Mouse (Mus musculus): Measurements from ENCODE around the gene Adam19.
A peak's percentile ranks its signal among the peaks of the same experiment; 100 is the strongest.

Adam19 gene

GRCm38 (mm10) chr11:46073061-46073849 lies 17.5 kb downstream of the Adam19 start:
- no peak for DNase-seq (ENCODE audit: low spot score in 2 of 2)

GRCm38 (mm10) chr11:46073850-46074688 lies 18.3 kb downstream of the Adam19 start:
- DNase-seq (ENCODE audit: low spot score in 2 of 2), result no peak

DNA sequence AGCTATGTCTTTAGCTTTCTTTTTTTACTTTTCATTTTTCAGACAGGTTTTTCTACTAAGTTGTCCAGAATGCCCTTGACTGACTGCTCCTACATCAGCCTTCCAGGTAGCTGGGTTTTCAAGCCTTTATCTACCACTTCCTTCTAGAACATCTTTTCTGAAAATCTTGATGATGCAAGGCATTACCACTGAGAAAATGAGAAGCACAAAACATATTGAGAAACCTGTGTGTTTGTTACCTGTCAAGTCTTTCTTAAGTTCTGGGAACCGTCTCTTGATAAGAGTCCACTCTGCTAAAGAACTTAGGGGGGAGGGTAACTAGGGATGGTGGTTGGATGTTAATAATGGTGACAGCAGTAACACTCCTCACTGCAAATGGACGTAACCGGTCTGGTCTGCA lies 19.7 kb downstream of the Adam19 start:
- DNase-seq (ENCODE audit: low spot score in 2 of 2), result no peak

DNA sequence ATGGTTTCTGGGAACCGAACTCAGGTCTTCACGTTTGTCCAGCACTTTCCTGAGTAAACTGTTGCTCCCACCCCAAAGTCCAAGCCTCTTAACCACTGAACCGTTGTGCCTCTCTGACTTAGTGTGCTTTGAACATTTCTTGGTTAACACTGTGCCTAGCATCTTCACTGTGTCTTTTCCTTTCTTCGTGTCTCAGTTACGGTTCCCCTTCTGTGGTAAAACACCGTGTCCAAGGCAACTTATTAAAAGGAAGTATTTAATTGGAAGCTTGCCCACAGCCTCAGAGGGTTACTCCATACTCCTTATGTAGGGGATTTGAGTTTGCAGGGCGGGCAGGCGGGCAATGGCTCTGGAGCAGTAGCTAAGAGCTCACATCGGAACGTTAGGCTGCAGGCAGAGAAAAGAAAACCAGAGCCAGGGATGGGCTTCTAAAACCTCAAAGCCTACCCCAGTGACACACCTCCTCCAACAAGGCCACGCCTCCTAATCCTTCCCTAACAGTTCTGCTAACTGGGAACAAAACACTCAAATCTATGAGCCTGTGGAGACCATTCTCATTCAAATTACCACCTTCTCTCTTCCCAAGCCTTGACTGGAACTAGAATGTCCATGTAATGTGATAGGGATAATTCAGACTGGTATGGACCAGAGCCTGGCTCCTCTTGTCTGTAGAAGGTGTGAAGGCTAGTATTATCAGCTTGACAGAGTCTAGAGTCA lies 20.8 kb downstream of the Adam19 start:
- no peak for DNase-seq (ENCODE audit: low spot score in 2 of 2)

DNA sequence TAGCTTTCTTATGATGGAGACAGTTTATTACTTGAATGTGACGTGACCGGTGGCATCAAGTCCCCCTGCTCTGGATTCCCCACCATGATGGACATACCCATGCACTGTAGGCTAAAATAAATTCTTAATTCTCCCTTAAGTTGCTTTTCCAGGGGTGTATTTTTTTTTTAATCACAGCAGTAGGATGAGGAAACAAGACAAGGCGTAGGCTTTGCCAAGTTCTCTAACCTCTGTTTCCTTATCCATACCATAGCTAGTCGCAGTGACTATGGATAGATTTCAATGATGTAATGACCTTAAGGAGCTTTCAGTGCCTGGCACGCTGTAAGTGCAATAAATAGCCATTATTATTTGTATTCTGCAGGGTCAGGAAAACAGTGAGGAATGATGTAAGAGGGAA lies 21.5 kb downstream of the Adam19 start:
- DNase-seq (ENCODE audit: low spot score in 2 of 2), result no peak

- DNase-seq (ENCODE audit: low spot score in 2 of 2), result peak; percentile 33 to 41
Measured at GRCm38 (mm10) chr11:46077732-46078375, 22.1 kb downstream of the Adam19 start.

GRCm38 (mm10) chr11:46081075-46081474 lies 25.3 kb downstream of the Adam19 start:
- DNase-seq (ENCODE audit: low spot score in 2 of 2), result no peak

DNA sequence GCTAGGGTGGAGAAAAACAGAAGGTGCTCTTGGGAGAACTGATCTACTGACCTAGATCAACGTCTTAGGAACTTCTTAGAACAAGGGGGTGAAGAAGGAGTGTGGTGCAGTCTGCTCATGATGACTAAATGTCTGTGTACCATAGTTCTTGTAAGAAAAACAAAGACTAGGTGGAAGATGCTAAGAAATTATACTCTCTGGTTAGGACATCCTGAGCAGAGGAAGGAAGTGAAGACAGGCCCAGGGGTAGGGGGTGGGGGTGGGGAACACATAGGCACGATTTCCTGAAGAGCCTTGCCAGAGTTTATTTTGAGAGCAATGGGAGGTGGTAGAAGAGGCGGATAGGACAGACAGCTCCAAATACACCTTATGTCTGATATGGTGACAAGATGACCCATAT lies 27.6 kb downstream of the Adam19 start:
- no peak for DNase-seq (ENCODE audit: low spot score in 2 of 2)

GRCm38 (mm10) chr11:46083835-46084444 lies 28.1 kb downstream of the Adam19 start:
- no peak for DNase-seq (ENCODE audit: low spot score in 2 of 2)

GRCm38 (mm10) chr11:46084568-46084967 lies 28.8 kb downstream of the Adam19 start:
- DNase-seq (ENCODE audit: low spot score in 2 of 2), result no peak

DNA sequence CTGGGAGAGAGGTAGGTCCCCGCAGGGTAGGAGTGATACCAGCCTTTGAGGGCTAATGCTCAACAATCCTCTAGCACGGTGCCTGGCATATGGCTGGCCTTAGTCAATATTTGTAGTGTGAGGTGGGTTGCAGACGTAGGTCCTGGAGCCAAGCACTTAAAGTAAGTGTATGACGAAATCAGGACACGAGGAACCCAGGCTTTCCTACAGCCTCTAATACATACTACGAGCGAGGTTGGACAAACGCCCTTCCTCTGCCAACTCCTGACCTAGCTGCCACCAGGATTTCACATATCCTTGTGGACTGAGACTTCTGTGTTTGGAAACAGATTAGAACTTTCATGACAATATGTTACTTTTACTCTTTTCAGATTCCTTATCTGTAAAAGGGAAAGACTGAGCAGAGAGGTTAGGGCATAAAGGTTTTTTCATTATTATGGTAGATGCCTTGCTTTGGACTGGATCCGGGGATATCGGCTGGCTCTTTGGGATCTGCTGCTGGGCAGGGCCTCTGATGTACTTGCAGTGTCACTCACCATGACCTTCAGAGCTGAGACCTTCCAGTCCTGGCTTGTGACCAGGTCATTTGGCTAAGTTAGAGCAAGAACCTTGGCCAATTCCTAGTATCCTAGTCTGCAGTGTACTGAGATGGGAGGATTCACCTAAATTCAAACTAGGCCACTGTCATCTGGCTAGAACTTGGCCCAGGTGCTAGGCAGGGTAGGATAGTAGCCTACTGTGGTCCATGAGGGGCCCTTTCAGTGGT lies 29.8 kb downstream of the Adam19 start:
- no peak for DNase-seq (ENCODE audit: low spot score in 2 of 2)

GRCm38 (mm10) chr11:46086446-46086845 lies 30.7 kb downstream of the Adam19 start:
- DNase-seq (ENCODE audit: low spot score in 2 of 2), result no peak

- no peak for DNase-seq (ENCODE audit: low spot score in 2 of 2)
Measured at GRCm38 (mm10) chr11:46089081-46089713, 33.4 kb downstream of the Adam19 start.

DNA sequence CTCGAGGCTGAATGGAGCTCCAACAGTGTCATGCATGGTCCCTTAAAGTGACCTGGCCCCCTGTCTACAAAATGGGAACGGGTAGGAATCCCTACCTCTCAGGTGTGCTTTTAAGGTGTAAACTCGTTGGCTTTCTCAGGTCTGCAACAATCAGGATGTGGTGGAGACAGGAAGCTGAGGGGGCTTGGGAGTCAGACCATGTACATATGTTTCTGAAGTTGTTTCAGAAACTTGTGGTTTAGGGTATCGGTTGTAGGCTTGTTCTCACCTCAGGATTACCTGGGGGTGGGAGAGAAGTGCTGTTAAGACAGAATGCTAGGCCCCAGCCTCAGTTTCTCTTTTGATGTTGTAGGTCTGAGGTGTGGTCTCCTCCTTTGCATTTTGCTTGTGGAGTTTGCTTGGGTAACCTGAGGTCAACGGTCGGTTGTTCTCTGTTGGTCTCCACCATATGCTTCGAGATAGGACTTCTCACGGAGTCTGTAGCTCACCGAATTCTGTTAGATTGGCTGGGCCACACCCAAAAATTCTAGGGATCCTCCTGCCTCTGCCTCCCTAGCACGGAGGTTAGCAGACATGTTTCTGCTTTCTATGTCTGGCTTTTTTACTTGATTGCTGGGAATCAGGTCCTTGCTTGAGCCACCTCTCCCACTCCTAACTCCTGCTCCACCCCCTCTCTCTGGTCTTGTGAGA lies 34.4 kb downstream of the Adam19 start:
- no peak for DNase-seq (ENCODE audit: low spot score in 2 of 2)

- DNase-seq (ENCODE audit: low spot score in 2 of 2), result no peak
Measured at GRCm38 (mm10) chr11:46090951-46091667, 35.3 kb downstream of the Adam19 start.

GRCm38 (mm10) chr11:46092121-46092520 lies 36.3 kb downstream of the Adam19 start:
- DNase-seq (ENCODE audit: low spot score in 2 of 2), result no peak

DNA sequence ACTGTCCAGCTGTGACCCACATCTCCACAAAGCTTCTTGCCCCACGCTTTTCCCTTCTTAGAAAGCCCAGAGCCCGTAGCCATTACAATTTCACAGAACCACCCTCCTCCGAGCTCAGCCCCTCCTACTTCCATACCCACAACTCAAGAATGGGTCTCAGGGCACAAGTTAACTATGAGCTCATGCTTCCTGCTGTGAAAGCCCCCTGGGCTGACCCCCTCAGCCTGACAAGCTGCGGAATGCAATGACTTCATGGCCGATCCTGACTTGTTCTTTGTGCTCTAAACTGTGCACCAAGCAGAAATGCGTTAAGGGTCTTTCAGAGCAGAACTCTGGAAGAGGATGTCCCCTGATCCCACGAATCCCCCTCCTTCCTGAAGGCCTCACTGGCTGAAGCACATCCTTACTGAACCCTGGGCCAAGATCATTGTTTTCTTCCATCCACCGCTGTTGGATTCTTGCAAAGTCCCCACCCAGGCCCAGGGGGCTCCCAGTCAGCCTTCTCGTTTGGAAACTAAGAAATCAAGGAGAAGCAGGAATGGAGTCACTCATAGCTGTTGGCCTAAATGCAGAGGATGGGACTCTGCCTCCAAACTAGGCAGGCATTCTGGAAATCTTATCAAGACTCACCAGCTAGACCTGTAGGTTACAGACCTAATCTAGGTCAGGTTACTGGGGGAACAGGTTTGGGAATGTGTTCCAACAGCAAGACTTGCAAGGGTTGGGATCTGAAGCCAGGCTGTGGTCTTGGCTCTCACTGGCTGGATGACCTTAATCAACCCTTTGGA lies 39.9 kb downstream of the Adam19 start:
- no peak for DNase-seq (ENCODE audit: low spot score in 2 of 2)

DNA sequence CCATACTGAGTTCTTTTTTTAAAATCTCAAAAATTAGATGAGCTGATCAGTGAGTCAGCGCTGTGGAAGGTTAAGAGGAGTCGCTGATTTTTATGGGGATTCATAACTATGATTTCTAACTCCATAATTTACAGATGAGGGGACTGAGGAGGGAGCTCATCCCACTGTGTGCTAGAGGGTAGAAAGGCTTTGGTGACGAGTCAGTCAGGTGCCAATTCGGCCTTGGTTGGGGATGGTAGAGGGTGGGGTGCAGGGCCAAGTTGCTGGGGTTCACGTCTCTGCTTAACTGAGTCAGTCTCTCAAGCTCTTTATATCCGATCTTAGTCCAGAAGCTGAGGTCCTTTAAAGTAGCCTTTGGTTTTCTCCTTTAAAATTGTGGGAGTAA lies 40.5 kb downstream of the Adam19 start:
- no peak for DNase-seq (ENCODE audit: low spot score in 2 of 2)

Data from spleen, postnatal 14 days (tissue).